Mouse (Mus musculus) urinary bladder, postnatal 0 days (tissue): ENCODE measurements around the gene A1bg. TPM values are rescaled to one million over a fixed set of nuclear protein-coding genes. Genes with fewer than 3 reads are reported as not detected.

ENCODE experiments used
- polyA plus RNA-seq: library from polyadenylated mRNA; unstranded; fragments of >200 nt; fragmentation: Nextera tagmentation; extraction: Ambion mirVana; gene quantifications from 2 replicates; pipeline ENCODE4 v1.2.1, GENCODE M21; 2015

Gene A1bg
- not detected in 2 replicates for polyA plus RNA-seq

GRCm38 (mm10) chr15:60922912-60923311, at the start of gene A1bg:
A1bg (minus strand) TSS chr15:60923012.

GRCm38 (mm10) chr15:60853231-60853999, 69.4 kb downstream of the A1bg start, which contains the start of gene Fam84b:
Fam84b (minus strand) TSS chr15:60853778.

Other genes starting within 250 kb of the A1bg start
- gene Fam84b, start 69.2 kb downstream of the A1bg start, polyA plus RNA-seq = 19.4 and 27.4 TPM in 2 replicates